8 mouse cellular contexts compared by ENCODE assay signal in genomic region chr12:86091601-86092132, GRCm38 (mm10). TPM values are rescaled to one million over a fixed set of nuclear protein-coding genes. Genes with fewer than 3 reads are reported as not detected.
DNase-seq lines count a peak whose midpoint lies in the region; ATAC-seq and TF ChIP-seq lines count a peak whose summit lies in the region.

No protein-coding gene starts in this region.

- no peak overlapping the region for H3K4me2 ChIP-seq in hindbrain, embryonic 14.5 days (replicated peaks)
- H3K4me2 ChIP-seq in embryonic facial prominence, embryonic 12.5 days (replicated peaks) = peak overlapping the region; percentile 21

- H3K27me3 ChIP-seq in hindbrain, embryonic 10.5 days (ENCODE audit: insufficient read depth, poor library complexity, severe bottlenecking) = no peaks in the 10 kb centered on the region
- H3K27me3 ChIP-seq in hindbrain, embryonic 14.5 days (ENCODE audit: control insufficient read depth, insufficient read depth, low read length) = no peaks in the 10 kb centered on the region
- no peaks in the 10 kb centered on the region for H3K27me3 ChIP-seq in embryonic facial prominence, embryonic 12.5 days
- H3K27me3 ChIP-seq in kidney, adult 2 months (replicated peaks; ENCODE audit: control insufficient read depth, insufficient read depth, low read length) = no peaks in the 10 kb centered on the region

- H3K27ac ChIP-seq in hindbrain, embryonic 10.5 days = no peak overlapping the region
- H3K27ac ChIP-seq in hindbrain, embryonic 14.5 days = no peak overlapping the region
- H3K27ac ChIP-seq in embryonic facial prominence, embryonic 12.5 days = no peak overlapping the region
- peak overlapping the region; percentile 50 for H3K27ac ChIP-seq in kidney, adult 2 months (ENCODE audit: insufficient read depth, low read depth, low read length)

- no peak overlapping the region for H3K4me3 ChIP-seq in hindbrain, embryonic 10.5 days
- H3K4me3 ChIP-seq in hindbrain, embryonic 14.5 days (replicated peaks; ENCODE audit: low read length) = no peak overlapping the region
- no peak overlapping the region for H3K4me3 ChIP-seq in embryonic facial prominence, embryonic 12.5 days
- H3K4me3 ChIP-seq in kidney, adult 2 months (ENCODE audit: insufficient read depth, low read depth, low read length) = no peak overlapping the region

- no peak for ATAC-seq in hindbrain, embryonic 14.5 days (ENCODE audit: low FRiP score)
- no peak for ATAC-seq in embryonic facial prominence, embryonic 12.5 days (ENCODE audit: insufficient number of reproducible peaks, insufficient read depth, low FRiP score, low TSS enrichment)
- ATAC-seq in megakaryocyte, adult 5-6 weeks (ENCODE audit: poor library complexity, severe bottlenecking) = no peak

- TF ChIP-seq POLR2A in kidney, adult 2 months (IDR thresholded peaks at IDR 0.05; ENCODE audit: low read depth, low read length) = no peak

- H3K36me3 ChIP-seq in hindbrain, embryonic 10.5 days = peaks cover 35% of the 10 kb centered on the region
- peaks cover 27% of the 10 kb centered on the region for H3K36me3 ChIP-seq in hindbrain, embryonic 14.5 days (replicated peaks; ENCODE audit: control insufficient read depth, insufficient read depth)
- peaks cover 9% of the 10 kb centered on the region for H3K36me3 ChIP-seq in embryonic facial prominence, embryonic 12.5 days
- no peaks in the 10 kb centered on the region for H3K36me3 ChIP-seq in kidney, adult 2 months (ENCODE audit: control insufficient read depth, insufficient read depth, low read length)

- peaks cover 28% of the 10 kb centered on the region for H3K4me1 ChIP-seq in hindbrain, embryonic 10.5 days (replicated peaks)
- H3K4me1 ChIP-seq in hindbrain, embryonic 14.5 days (replicated peaks; ENCODE audit: control insufficient read depth, insufficient read depth, low read length) = no peaks in the 10 kb centered on the region; the same call in 1 of the 2 replicates
- peaks cover 17% of the 10 kb centered on the region for H3K4me1 ChIP-seq in embryonic facial prominence, embryonic 12.5 days
- H3K4me1 ChIP-seq in kidney, adult 2 months (ENCODE audit: control insufficient read depth, insufficient read depth, low read length) = 0 out of 2 replicates have a peak, but pooled peaks cover 5% of the 10 kb centered on the region

- H3K9ac ChIP-seq in hindbrain, embryonic 14.5 days = no peak overlapping the region
- H3K9ac ChIP-seq in embryonic facial prominence, embryonic 12.5 days = no peak overlapping the region

- peak; percentile 34 for DNase-seq in hindbrain, embryonic 10.5 days (ENCODE audit: low spot score)
- DNase-seq in hindbrain, embryonic 14.5 days (ENCODE audit: low spot score) = no peak
- peak; percentile 74 for DNase-seq in kidney, adult 2 months
- DNase-seq in lung, postnatal 36 days = peak; percentile 70
- DNase-seq in layer of hippocampus, postnatal 25 days (ENCODE audit: extremely low spot score in 1 of 2, low spot score in 1 of 2) = no peak
- no peak for DNase-seq in left cerebral cortex, adult 11 months (ENCODE audit: low spot score)

- H3K9me3 ChIP-seq in hindbrain, embryonic 10.5 days = no peaks in the 10 kb centered on the region
- H3K9me3 ChIP-seq in hindbrain, embryonic 14.5 days (ENCODE audit: control insufficient read depth, low read length) = no peaks in the 10 kb centered on the region
- no peaks in the 10 kb centered on the region for H3K9me3 ChIP-seq in embryonic facial prominence, embryonic 12.5 days

- 38% methylated on average over 18 of the region's 18 CpGs for WGBS in hindbrain, embryonic 10.5 days
- 46% methylated on average over 18 of the region's 18 CpGs for WGBS in hindbrain, embryonic 14.5 days
- WGBS in embryonic facial prominence, embryonic 12.5 days = 28% methylated on average over 18 of the region's 18 CpGs
- WGBS in kidney, adult 2 months = 39% methylated on average over 18 of the region's 18 CpGs

- no peak for TF ChIP-seq CTCF in kidney, adult 2 months (conservative IDR thresholded peaks at IDR 0.05; ENCODE audit: insufficient read depth, insufficient read length, low read depth, low read length)

RNA-seq across cellular contexts. Expression of gene Ift43, which starts 9.3 kb away (rescaled TPM):
- polyA plus RNA-seq in hindbrain, embryonic 10.5 days (2016; fragmentation: Nextera tagmentation; extraction: Ambion mirVana) = 86.4 and 94.1 TPM in 2 replicates
- polyA plus RNA-seq in hindbrain, embryonic 14.5 days (2014; fragmentation: Nextera tagmentation; extraction: Ambion mirVana) = 38.2 and 53.2 TPM in 2 replicates
- 82.2 and 84.7 TPM in 2 replicates for polyA plus RNA-seq in embryonic facial prominence, embryonic 12.5 days (2016; fragmentation: Nextera tagmentation; extraction: Ambion mirVana)
- polyA plus RNA-seq in kidney, adult 2 months (2012; rRNA removed) = 21.9 and 27.3 TPM in 2 replicates
- 0.49 and 0.91 TPM in 2 replicates for total RNA-seq in megakaryocyte, adult 5-6 weeks (2015)
- 0.37 TPM in 1 of 2 replicates, not detected in the other for total RNA-seq in megakaryocyte, adult 5-6 weeks (2017)
- total RNA-seq in layer of hippocampus, postnatal 25 days (2021) = 10 to 100 TPM; 12.5 to 14.4 TPM

RNA-seq across cellular contexts. Expression of gene Tgfb3, which starts 12.8 kb away (rescaled TPM):
- 7.0 and 8.4 TPM in 2 replicates for polyA plus RNA-seq in hindbrain, embryonic 10.5 days (2016; fragmentation: Nextera tagmentation; extraction: Ambion mirVana)
- 3.6 and 4.0 TPM in 2 replicates for polyA plus RNA-seq in hindbrain, embryonic 14.5 days (2014; fragmentation: Nextera tagmentation; extraction: Ambion mirVana)
- 42.9 and 43.9 TPM in 2 replicates for polyA plus RNA-seq in embryonic facial prominence, embryonic 12.5 days (2016; fragmentation: Nextera tagmentation; extraction: Ambion mirVana)
- 2.6 and 3.3 TPM in 2 replicates for polyA plus RNA-seq in kidney, adult 2 months (2012; rRNA removed)
- 0.25 TPM in 1 of 2 replicates, not detected in the other for total RNA-seq in megakaryocyte, adult 5-6 weeks (2015)
- total RNA-seq in megakaryocyte, adult 5-6 weeks (2017) = not detected in 2 replicates
- 10 to 100 TPM; 13.5 to 14.8 TPM for total RNA-seq in layer of hippocampus, postnatal 25 days (2021)

Comparison
In these comparisons a context has a peak if more than half of its experiments do, and no peak if none do; other contexts are left out.
1. DNase-seq: peak in hindbrain, embryonic 10.5 days (single experiment), kidney, adult 2 months (single experiment) and lung, postnatal 36 days (single experiment); none in hindbrain, embryonic 14.5 days (single experiment), layer of hippocampus, postnatal 25 days (0 of 2) and left cerebral cortex, adult 11 months (single experiment).